Comparison of ENCODE assay signal across 10 mouse cellular contexts in genomic region chr17:71782699-71783365, GRCm38 (mm10). TPM values are rescaled to one million over a fixed set of nuclear protein-coding genes. Genes with fewer than 3 reads are reported as not detected.
A peak's percentile ranks its signal among the peaks of the same experiment; 100 is the strongest.
DNase-seq lines count a peak whose midpoint lies in the region; ATAC-seq and TF ChIP-seq lines count a peak whose summit lies in the region.
"Had no signal": no experiment of that assay in that cellular context is flagged by ENCODE, and none has a peak within 500 bp of the region (broad histone marks: within the 10 kb centered on the region; RNA-seq: fewer than 3 reads in every experiment).

No protein-coding gene starts in this region.

- H3K4me3 ChIP-seq in heart, embryonic 11.5 days (ENCODE audit: low read depth, low read length) = peak overlapping the region; percentile 82
- H3K4me3 ChIP-seq in embryonic facial prominence, embryonic 13.5 days = peak overlapping the region; percentile 82
- peak overlapping the region; percentile 62 for H3K4me3 ChIP-seq in heart, postnatal 0 days (ENCODE audit: low read depth, low read length)
- peak overlapping the region; percentile 58 for H3K4me3 ChIP-seq in lung, embryonic 15.5 days

- peaks cover 4% of the 10 kb centered on the region; the same call in 1 of the 2 replicates for H3K27me3 ChIP-seq in heart, embryonic 11.5 days (ENCODE audit: control insufficient read depth, insufficient read depth, low read length)
- peaks cover 24% of the 10 kb centered on the region for H3K27me3 ChIP-seq in embryonic facial prominence, embryonic 13.5 days
- H3K27me3 ChIP-seq in heart, postnatal 0 days (ENCODE audit: control insufficient read depth, insufficient read depth, low read length) = no peaks in the 10 kb centered on the region; the same call in 1 of the 2 replicates
- peaks cover 15% of the 10 kb centered on the region for H3K27me3 ChIP-seq in lung, embryonic 15.5 days

- no peaks in the 10 kb centered on the region; the same call in 1 of the 2 replicates for H3K36me3 ChIP-seq in heart, embryonic 11.5 days (ENCODE audit: control insufficient read depth, insufficient read depth, low read length)
- no peaks in the 10 kb centered on the region for H3K36me3 ChIP-seq in embryonic facial prominence, embryonic 13.5 days
- H3K36me3 ChIP-seq in heart, postnatal 0 days (replicated peaks; ENCODE audit: control insufficient read depth, insufficient read depth, low read length) = no peaks in the 10 kb centered on the region
- H3K36me3 ChIP-seq in lung, embryonic 15.5 days = no peaks in the 10 kb centered on the region

- peak; percentile 49; the same call in 1 of the 2 replicates for ATAC-seq in heart, embryonic 11.5 days (replicated peaks; ENCODE audit: insufficient number of reproducible peaks, low FRiP score, low TSS enrichment)
- ATAC-seq in embryonic facial prominence, embryonic 13.5 days (ENCODE audit: insufficient number of reproducible peaks, insufficient read depth, low FRiP score, low TSS enrichment, low read depth) = no peak
- ATAC-seq in heart, postnatal 0 days (ENCODE audit: insufficient read depth, low read depth) = peak; percentile 64
- ATAC-seq in lung, embryonic 15.5 days (ENCODE audit: borderline replicate concordance, extremely low read depth, low FRiP score, low TSS enrichment) = peak; percentile 41

- peak overlapping the region; percentile 67 for H3K4me2 ChIP-seq in heart, embryonic 11.5 days
- peak overlapping the region; percentile 89 for H3K4me2 ChIP-seq in embryonic facial prominence, embryonic 13.5 days
- H3K4me2 ChIP-seq in heart, postnatal 0 days (ENCODE audit: low read depth, low read length) = peak overlapping the region; percentile 78
- H3K4me2 ChIP-seq in lung, embryonic 15.5 days = peak overlapping the region; percentile 77

- no peaks in the 10 kb centered on the region for H3K9me3 ChIP-seq in heart, embryonic 11.5 days (replicated peaks; ENCODE audit: control insufficient read depth, low read length)
- no peaks in the 10 kb centered on the region for H3K9me3 ChIP-seq in embryonic facial prominence, embryonic 13.5 days
- 0 out of 2 replicates have a peak, but pooled peaks cover 5% of the 10 kb centered on the region for H3K9me3 ChIP-seq in heart, postnatal 0 days (replicated peaks; ENCODE audit: control insufficient read depth, low read length)
- no peaks in the 10 kb centered on the region for H3K9me3 ChIP-seq in lung, embryonic 15.5 days

- no peak for TF ChIP-seq CTCF in heart, postnatal 0 days (IDR thresholded peaks at IDR 0.05; ENCODE audit: low read depth)

- peak overlapping the region; percentile 82 for H3K9ac ChIP-seq in heart, embryonic 11.5 days (ENCODE audit: low read depth, low read length)
- H3K9ac ChIP-seq in embryonic facial prominence, embryonic 13.5 days = peak overlapping the region; percentile 82
- peak overlapping the region; percentile 73 for H3K9ac ChIP-seq in heart, postnatal 0 days (replicated peaks; ENCODE audit: low read depth, low read length)
- H3K9ac ChIP-seq in lung, embryonic 15.5 days = peak overlapping the region; percentile 53

- peaks cover 5% of the 10 kb centered on the region; the same call in 1 of the 2 replicates for H3K4me1 ChIP-seq in heart, embryonic 11.5 days (ENCODE audit: control insufficient read depth, insufficient read depth, low read length)
- H3K4me1 ChIP-seq in embryonic facial prominence, embryonic 13.5 days = peaks cover 21% of the 10 kb centered on the region
- H3K4me1 ChIP-seq in heart, postnatal 0 days (ENCODE audit: control insufficient read depth, insufficient read depth) = peaks cover 8% of the 10 kb centered on the region
- peaks cover 5% of the 10 kb centered on the region; the same call in 1 of the 2 replicates for H3K4me1 ChIP-seq in lung, embryonic 15.5 days

- no peak for DNase-seq in heart, postnatal 25 days (ENCODE audit: low spot score)
- peak; percentile 6 for DNase-seq in heart, postnatal 0 days (ENCODE audit: low spot score)
- peak; percentile 25 for DNase-seq in layer of hippocampus, adult 9-10 months (ENCODE audit: low spot score)
- peak; percentile 63 to 67 for DNase-seq in right cerebral cortex, adult 2 months (ENCODE audit: low spot score in 2 of 2)
- no peak for DNase-seq in thymus, postnatal 0 days (ENCODE audit: low spot score)

- intact Hi-C loops in heart, postnatal 25 days (cut with DNase I) = loop anchor here (5.0 kb wide), 1 partner anchor 46 kb away; no protein-coding TSS in a partner anchor

- 2% methylated on average over 41 of the region's 59 CpGs for WGBS in heart, embryonic 11.5 days (ENCODE audit: insufficient replicate concordance)
- under 1% methylated on average over 36 of the region's 59 CpGs for WGBS in embryonic facial prominence, embryonic 13.5 days
- under 1% methylated on average over 37 of the region's 59 CpGs for WGBS in heart, postnatal 0 days
- WGBS in lung, embryonic 15.5 days = under 1% methylated on average over 46 of the region's 59 CpGs

- no peak for TF ChIP-seq EP300 in heart, postnatal 0 days (IDR thresholded peaks at IDR 0.05; ENCODE audit: low read depth)

- H3K27ac ChIP-seq in heart, embryonic 11.5 days (ENCODE audit: low read depth, low read length) = peak overlapping the region; percentile 79
- no peak overlapping the region for H3K27ac ChIP-seq in embryonic facial prominence, embryonic 13.5 days
- H3K27ac ChIP-seq in heart, postnatal 0 days (ENCODE audit: low read depth) = peak overlapping the region; percentile 86
- no peak overlapping the region for H3K27ac ChIP-seq in lung, embryonic 15.5 days

RNA-seq across cellular contexts. Expression of gene Clip4, which starts 14.6 kb away (rescaled TPM):
- 28.6 and 30.6 TPM in 2 replicates for polyA plus RNA-seq in heart, embryonic 11.5 days (2014; fragmentation: Nextera tagmentation; extraction: Ambion mirVana)
- 100 to 1,000 TPM; 216 to 251 TPM for total RNA-seq in heart, postnatal 25 days (2021)
- 6.4 and 9.9 TPM in 2 replicates for polyA plus RNA-seq in embryonic facial prominence, embryonic 13.5 days (2015; fragmentation: Nextera tagmentation; extraction: Ambion mirVana)
- total RNA-seq in heart, postnatal 0 days (2014; rRNA removed; ENCODE audit: low replicate concordance) = 34.3 and 49.9 TPM in 2 replicates
- polyA plus RNA-seq in heart, postnatal 0 days (2015; fragmentation: Nextera tagmentation; extraction: Ambion mirVana) = 43.4 and 51.2 TPM in 2 replicates
- 6.0 and 6.6 TPM in 2 replicates for polyA plus RNA-seq in lung, embryonic 15.5 days (2015; fragmentation: Nextera tagmentation; extraction: Ambion mirVana)
- polyA plus RNA-seq in thymus, postnatal 0 days (2015; fragmentation: Nextera tagmentation; extraction: Ambion mirVana) = 30.4 and 32.5 TPM in 2 replicates
- total RNA-seq: hematopoietic stem cell, adult 5-6 weeks; MEL had no signal

RNA-seq across cellular contexts. Expression of gene Pcare, which starts 30.1 kb away (rescaled TPM):
- not detected in 2 replicates for polyA plus RNA-seq in heart, embryonic 11.5 days (2014; fragmentation: Nextera tagmentation; extraction: Ambion mirVana)
- under 1 TPM; 0.36 to 0.44 TPM for total RNA-seq in heart, postnatal 25 days (2021)
- polyA plus RNA-seq in embryonic facial prominence, embryonic 13.5 days (2015; fragmentation: Nextera tagmentation; extraction: Ambion mirVana) = 0.06 TPM in 1 of 2 replicates, not detected in the other
- total RNA-seq in heart, postnatal 0 days (2014; rRNA removed; ENCODE audit: low replicate concordance) = not detected in 2 replicates
- polyA plus RNA-seq in heart, postnatal 0 days (2015; fragmentation: Nextera tagmentation; extraction: Ambion mirVana) = 0.03 TPM in 1 of 2 replicates, not detected in the other
- polyA plus RNA-seq in lung, embryonic 15.5 days (2015; fragmentation: Nextera tagmentation; extraction: Ambion mirVana) = not detected in 2 replicates
- not detected in 2 replicates for polyA plus RNA-seq in thymus, postnatal 0 days (2015; fragmentation: Nextera tagmentation; extraction: Ambion mirVana)
- total RNA-seq: hematopoietic stem cell, adult 5-6 weeks; MEL had no signal

Comparison
In these comparisons a context has a peak if more than half of its experiments do, and no peak if none do; other contexts are left out.
1. DNase-seq: peak in heart, postnatal 0 days (single experiment), layer of hippocampus, adult 9-10 months (single experiment) and right cerebral cortex, adult 2 months (2 of 2); none in heart, postnatal 25 days (single experiment) and thymus, postnatal 0 days (single experiment).
2. H3K27ac ChIP-seq: peak in heart, embryonic 11.5 days (single experiment) and heart, postnatal 0 days (single experiment); none in embryonic facial prominence, embryonic 13.5 days (single experiment) and lung, embryonic 15.5 days (single experiment).
3. Peak in every context shown above with its lines, with median percentiles within 50 percentile points of each other: H3K4me2 ChIP-seq, H3K4me3 ChIP-seq and H3K9ac ChIP-seq.